Mouse (Mus musculus) CD4-positive, CD25-positive, alpha-beta regulatory T cell (primary cell): Measurements from ENCODE around the gene Gja3. TPM values are rescaled to one million over a fixed set of nuclear protein-coding genes. Genes with fewer than 3 reads are reported as not detected.

ENCODE experiments used
- polyA plus RNA-seq: library from polyadenylated mRNA; unstranded; fragments of 100-300 nt; shearing (Covaris generic); gene quantifications from one replicate; pipeline ENCODE4 v1.2.1, GENCODE M21; 2017

The Gja3 gene
- not detected for polyA plus RNA-seq

GRCm38 (mm10) chr14:57057563-57058321 lies at the start of gene Gja3:
Gja3 (minus strand) TSS chr14:57058100.

GRCm38 (mm10) chr14:57104106-57105023 lies 46.5 kb upstream of the Gja3 start, which contains the start of gene Gjb2:
Gjb2 (minus strand) TSS chr14:57104702.

Other genes starting within 250 kb of the Gja3 start
- gene Zmym5, start 246.4 kb downstream of the Gja3 start, polyA plus RNA-seq = 44.9 TPM
- gene Zmym2, start 171.4 kb downstream of the Gja3 start, polyA plus RNA-seq = 77.9 TPM
- gene Gjb2, start 46.6 kb upstream of the Gja3 start, polyA plus RNA-seq = 3.1 TPM
- gene Gm4491, start 57.8 kb upstream of the Gja3 start, polyA plus RNA-seq = not detected
- gene Gjb6, start 75.5 kb upstream of the Gja3 start, polyA plus RNA-seq = 0.13 TPM